Mouse (Mus musculus): ENCODE results near the gene Lyst.

GRCm38 (mm10) chr13:13553660-13554059 lies 36.5 kb upstream of the Lyst start:
- TF ChIP-seq CTCF (IDR thresholded peaks at IDR 0.05; ENCODE audit: borderline replicate concordance, insufficient read depth, low read length), result no peak
- TF ChIP-seq POLR2A (IDR thresholded peaks at IDR 0.05; ENCODE audit: low read depth, low read length), result no peak

Measured in embryonic fibroblast, embryonic 13.5 days (primary cell).